Mouse (Mus musculus): Measurements from ENCODE around the gene Stambp.
A peak's percentile ranks its signal among the peaks of the same experiment; 100 is the strongest.

Gene Stambp

GRCm38 (mm10) chr6:83568901-83569862 lies 3.3 kb downstream of the Stambp start:
- DNase-seq (ENCODE audit: low spot score), result no peak

- DNase-seq (ENCODE audit: low spot score), result no peak
Observed at GRCm38 (mm10) chr6:83555972-83556371, 16.6 kb downstream of the Stambp start.

- DNase-seq (ENCODE audit: low spot score), result no peak
Observed at GRCm38 (mm10) chr6:83548346-83548745, 24.2 kb downstream of the Stambp start.

GRCm38 (mm10) chr6:83545778-83546177 lies 26.8 kb downstream of the Stambp start:
- no peak for DNase-seq (ENCODE audit: low spot score)

GRCm38 (mm10) chr6:83541756-83542456 lies 30.6 kb downstream of the Stambp start:
- DNase-seq (ENCODE audit: low spot score), result peak; percentile 23

- no peak for DNase-seq (ENCODE audit: low spot score)
Observed at GRCm38 (mm10) chr6:83540017-83540416, 32.5 kb downstream of the Stambp start.

GRCm38 (mm10) chr6:83536795-83537059 lies 35.8 kb downstream of the Stambp start:
- DNase-seq (ENCODE audit: low spot score), result no peak

GRCm38 (mm10) chr6:83536028-83536794 lies 36.3 kb downstream of the Stambp start, which contains the start of gene Actg2:
Actg2 (minus strand) TSS chr6:83536265.
- no peak for DNase-seq (ENCODE audit: low spot score)

- DNase-seq (ENCODE audit: low spot score), result no peak
Observed at GRCm38 (mm10) chr6:83532608-83533007, 39.9 kb downstream of the Stambp start.

GRCm38 (mm10) chr6:83523194-83523593 lies 49.3 kb downstream of the Stambp start:
- no peak for DNase-seq (ENCODE audit: low spot score)

- DNase-seq (ENCODE audit: low spot score), result no peak
Observed at GRCm38 (mm10) chr6:83521784-83522183, 50.7 kb downstream of the Stambp start.

- no peak for DNase-seq (ENCODE audit: low spot score)
Observed at GRCm38 (mm10) chr6:83518637-83519036, 53.9 kb downstream of the Stambp start.

GRCm38 (mm10) chr6:83515172-83515571 lies 57.4 kb downstream of the Stambp start:
- no peak for DNase-seq (ENCODE audit: low spot score)

- peak; percentile 45 for DNase-seq (ENCODE audit: low spot score)
Observed at GRCm38 (mm10) chr6:83512495-83512894, 60.0 kb downstream of the Stambp start.

- DNase-seq (ENCODE audit: low spot score), result no peak
Observed at GRCm38 (mm10) chr6:83510210-83510609, 62.3 kb downstream of the Stambp start.

- DNase-seq (ENCODE audit: low spot score), result no peak
Observed at GRCm38 (mm10) chr6:83509442-83509841, 63.1 kb downstream of the Stambp start.

- no peak for DNase-seq (ENCODE audit: low spot score)
Observed at GRCm38 (mm10) chr6:83507168-83507546, 65.4 kb downstream of the Stambp start.

GRCm38 (mm10) chr6:83506258-83507167 lies 66.0 kb downstream of the Stambp start, which contains the start of gene Dguok:
Dguok (minus strand) TSS chr6:83506969.
- peak; percentile 93 for DNase-seq (ENCODE audit: low spot score)

GRCm38 (mm10) chr6:83505554-83505953 lies 67.0 kb downstream of the Stambp start:
- DNase-seq (ENCODE audit: low spot score), result no peak

GRCm38 (mm10) chr6:83503361-83503760 lies 69.2 kb downstream of the Stambp start:
- DNase-seq (ENCODE audit: low spot score), result no peak

- no peak for DNase-seq (ENCODE audit: low spot score)
Observed at GRCm38 (mm10) chr6:83502656-83503055, 69.9 kb downstream of the Stambp start.
